Mouse (Mus musculus) layer of hippocampus, adult 8-10 months (tissue): ENCODE data around the gene Cdk14. TPM values are rescaled to one million over a fixed set of nuclear protein-coding genes. Genes with fewer than 3 reads are reported as not detected.
"Not testable (repeated sequence)": the region's sequence is repeated elsewhere in the genome, so short reads cannot be mapped to it uniquely, and the experiment has no call there.

Experiments
- DNase-seq, 2 experiments: peaks; one replicate each; pipeline ENCODE4 v3.0.0; 2022; ENCODE audit warnings: low spot score in 2 of 2
- total RNA-seq, 4 experiments: library from RNA; stranded (reverse); gene quantifications; 2 replicates each; pipeline ENCODE4 v1.2.4; 2022

The Cdk14 gene
- total RNA-seq, 4 experiments from 2014 or later: 243 to 267 (median 257) TPM

DNA sequence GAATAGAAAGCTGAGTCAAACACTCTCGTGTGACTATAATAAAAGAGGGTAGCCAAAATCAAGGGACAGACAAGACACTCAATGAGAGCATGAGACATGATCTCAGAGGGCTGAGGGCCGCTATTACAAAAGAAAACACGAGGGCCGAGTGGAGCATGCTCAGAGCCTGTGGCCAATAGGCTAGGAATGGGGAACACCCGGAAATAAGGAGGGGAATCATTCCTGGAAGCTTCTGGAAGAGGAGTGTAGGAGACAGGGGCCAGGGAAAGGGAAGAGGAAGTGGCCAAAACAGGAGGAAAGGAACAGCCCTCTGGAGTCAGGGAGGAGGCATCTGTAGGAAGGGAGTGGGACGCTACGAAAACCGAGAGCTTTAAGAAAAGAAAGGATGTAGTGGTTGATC, 52.6 kb downstream of the Cdk14 start:
- no peak for DNase-seq

DNA sequence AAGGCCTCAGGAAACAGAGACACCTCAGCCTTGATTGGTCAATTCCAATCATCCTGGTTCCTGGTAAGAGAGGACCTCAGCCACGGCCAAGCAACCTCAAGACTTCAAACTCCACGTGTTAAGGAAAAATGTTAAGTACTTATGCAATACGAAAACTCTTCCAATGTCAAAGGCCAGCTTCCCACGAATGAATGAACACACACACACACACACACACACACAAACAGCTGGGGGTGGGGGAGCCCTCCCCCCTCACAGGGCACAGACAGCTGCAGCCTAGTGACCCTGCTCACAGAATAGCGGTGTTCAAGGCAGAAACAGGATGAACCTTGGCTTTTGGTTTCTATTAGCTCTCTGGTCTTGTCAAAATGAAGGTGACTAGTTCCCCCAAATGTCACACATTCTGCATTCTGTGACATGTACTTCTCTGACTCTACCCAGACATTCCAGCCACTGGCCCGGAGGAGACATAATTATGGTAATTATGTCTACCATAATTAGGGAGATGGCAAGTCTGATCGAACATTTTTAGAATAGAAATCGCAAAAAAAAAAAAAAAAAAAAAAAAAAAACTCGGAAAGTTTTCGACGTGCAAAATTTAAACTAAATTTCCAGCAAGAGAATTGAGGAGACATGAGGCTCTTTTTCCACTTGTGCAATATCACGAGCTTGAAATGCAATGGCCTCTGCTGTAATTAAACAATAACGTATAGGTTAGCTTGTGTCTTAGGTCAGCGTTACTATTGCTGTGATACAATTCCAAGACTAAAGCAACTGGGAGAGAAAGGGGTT, 54.6 kb downstream of the Cdk14 start:
- DNase-seq: no peak

DNA sequence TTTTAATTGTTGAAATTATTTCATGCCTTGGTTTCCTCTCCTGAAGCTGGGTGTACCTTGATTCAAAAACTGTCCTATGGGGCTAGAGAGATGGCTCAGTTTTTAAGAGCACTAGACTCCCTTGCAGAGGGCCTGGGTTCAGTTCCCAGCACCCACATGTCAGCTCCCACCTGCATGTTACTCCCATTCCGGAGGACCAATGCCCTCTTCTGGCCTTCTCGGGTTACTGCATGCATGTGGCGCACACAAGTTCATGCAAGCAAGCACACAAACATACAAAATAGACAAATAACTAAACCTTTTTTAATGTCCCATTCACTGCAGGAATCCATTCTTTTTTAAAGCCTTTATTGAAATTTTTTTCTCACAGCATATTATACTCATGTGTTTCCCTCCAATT, 58.4 kb downstream of the Cdk14 start:
- DNase-seq: no peak

DNA sequence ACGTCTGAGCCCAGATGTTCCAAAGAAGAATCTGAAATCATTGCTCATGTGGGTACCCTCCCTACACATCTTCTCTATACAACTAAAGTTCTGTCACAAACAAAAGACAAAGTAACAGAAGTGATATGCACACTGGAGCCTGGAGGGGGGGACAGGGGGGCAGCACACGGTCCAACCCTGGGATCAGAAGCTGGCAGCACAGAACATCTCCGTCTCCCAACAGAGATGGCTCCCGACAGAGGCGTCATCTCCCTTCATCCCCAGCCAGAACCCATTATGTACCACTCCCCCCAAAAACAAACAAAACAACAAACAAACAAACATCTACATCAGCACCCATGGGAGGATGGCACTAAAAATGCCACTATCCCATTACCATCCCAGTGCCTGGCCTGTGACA, 59.8 kb downstream of the Cdk14 start:
- no peak for DNase-seq

DNA sequence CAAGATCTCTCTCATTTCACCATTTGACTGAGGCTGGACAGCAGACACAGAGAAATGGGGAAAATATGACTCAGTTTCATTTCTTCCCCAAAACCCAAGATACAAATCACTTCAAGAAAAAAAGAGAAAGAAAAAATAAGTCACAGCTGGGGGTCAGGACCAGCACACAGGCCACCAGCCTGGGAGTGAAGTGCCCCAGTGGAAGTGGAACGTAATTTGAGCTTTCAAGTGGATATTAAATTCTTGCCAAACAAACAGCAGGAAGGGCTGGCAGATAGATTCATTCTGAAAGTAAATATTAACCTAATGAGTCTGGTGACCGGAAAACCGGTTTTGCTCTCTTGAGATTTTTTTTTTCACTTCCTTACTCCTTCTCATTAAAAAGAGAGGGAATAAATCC, 60.2 kb downstream of the Cdk14 start:
- no peak for DNase-seq

DNA sequence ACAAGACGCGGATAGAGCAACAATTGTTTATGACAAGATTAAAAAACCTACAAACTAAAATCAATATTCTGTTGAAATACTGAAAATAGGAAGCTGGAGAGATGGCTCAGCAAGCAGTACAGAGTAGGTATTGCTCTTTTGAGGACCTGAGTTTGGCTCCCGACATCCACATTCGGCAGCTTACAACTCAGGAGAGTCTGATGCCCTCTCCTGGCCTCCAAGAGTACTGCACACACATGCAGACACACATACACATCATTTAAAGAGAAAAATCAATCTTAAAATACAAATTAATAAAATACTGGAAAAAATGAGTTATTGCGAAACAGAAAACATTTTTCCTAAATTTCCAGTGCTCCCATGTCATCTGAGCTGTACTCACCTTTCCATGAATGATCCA, 60.7 kb downstream of the Cdk14 start:
- DNase-seq: no peak

DNA sequence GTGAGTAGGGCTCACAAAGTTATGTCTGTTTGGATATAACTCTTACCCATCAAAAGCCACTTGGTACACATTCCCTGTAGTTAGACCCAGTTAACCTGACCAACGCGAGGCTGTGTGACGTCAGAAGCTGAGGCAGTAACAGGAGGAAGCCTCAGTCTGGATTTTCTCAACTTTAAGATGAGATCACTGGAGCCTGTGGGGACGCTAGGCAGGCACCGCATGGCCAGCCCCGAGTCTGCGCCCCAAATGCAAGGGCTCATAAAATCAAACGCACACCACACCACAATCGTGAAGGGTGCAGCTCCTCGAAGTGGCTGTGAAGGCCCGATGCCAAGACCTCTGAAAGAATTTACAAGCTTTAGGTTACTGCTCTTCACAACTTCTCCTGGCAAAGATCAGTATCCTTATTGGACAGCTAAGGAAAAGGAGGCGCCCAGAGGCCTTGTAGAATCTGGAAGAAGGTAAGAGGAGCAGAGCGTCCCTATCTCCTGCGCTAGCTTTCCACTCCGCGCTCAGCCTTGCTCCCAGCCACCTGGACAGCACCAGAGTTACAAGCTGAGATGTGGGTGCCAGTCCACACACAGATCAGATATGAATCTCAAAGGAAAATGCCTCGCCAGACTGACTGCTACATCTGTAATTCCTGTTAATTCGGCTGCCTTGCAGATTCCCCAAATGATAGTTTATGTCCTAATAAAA, 61.9 kb downstream of the Cdk14 start:
- DNase-seq: no peak

DNA sequence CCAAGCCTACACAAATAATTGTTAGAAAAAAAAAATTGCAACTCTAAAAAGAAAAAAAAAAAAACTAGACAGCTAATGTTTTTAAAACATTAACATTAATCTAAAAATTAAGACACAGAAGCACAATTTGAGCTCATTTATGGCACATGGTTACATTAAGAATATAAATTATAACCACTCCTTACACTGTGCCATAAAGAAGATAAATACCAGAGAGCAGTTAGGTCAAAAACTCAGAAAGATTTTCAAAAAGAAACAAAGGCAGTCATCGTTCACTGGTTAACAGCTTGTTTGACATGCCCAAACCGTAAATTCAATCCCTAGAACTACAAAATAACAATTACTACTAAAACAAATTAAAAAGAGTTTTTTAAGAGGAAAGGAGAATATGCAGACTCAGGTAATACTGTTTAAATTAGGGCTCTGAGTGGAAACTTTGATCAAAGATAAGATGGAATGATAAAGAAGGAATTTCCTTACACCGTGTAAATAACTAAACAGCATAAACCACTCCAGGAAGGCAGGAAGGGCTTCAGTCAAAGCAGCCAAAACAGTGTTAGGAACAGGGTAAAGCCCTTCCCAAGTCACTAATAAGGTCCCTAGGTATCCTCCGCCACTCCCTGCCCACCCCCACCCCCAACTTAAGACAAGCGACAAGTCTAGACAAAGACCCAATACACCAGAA, 65.3 kb downstream of the Cdk14 start:
- no peak for DNase-seq

DNA sequence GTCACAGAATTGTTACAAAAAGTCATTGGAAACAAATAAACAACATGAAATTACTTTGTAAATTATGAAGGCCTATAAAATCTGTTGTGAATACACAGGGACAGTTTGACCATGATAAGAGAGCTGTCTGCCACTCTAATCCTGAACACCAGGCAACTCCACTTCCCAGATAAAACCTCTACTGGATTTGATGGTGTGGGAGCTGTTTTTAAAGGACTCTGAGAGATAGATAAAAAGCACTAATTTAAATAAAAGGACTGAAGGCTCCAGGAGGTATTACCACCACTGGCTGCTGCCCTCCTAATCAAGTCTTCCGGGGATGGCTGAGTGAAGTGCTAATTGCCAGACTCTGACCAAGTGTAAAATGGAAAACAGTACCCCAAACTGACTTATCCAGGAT, 66.2 kb downstream of the Cdk14 start:
- no peak for DNase-seq

DNA sequence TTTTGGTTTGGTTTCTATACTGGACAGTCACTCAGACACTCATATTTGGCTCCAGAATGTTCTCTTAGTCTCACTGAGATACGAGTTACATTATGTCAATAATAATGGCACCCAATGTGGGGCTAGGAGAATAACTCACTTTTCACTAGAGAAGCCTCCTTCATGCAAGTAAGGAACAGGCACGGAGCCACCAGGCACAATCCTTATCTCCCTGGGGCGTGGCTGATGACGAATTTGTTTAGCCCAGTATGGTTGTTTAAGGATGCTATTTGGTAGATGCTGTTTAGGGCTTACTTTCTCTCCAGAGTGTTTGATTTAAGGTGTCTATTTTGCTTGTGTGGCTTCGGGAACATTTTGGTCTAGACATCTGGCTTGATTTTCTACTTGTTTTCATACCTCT, 75.5 kb downstream of the Cdk14 start:
- DNase-seq: no peak

DNA sequence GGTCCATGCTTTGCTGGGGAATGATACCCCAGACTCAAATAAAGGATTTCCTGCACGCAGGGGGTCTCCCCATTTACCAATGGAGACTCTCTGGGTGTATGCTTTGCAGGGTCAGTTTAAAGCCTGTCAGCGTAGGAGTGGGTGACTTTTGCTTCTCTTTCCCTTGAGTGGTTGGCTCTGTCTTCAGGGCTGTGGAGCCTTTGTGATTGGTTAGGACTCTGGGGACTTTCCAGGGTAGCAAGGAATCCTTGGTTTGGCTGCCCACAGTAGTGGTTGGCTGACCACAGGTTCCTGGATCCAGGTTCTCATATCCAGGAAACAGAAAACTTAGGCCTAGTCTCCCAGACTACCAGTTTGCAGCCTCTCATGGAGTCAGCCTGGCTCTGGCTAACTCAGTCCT, 76.4 kb downstream of the Cdk14 start:
- no peak for DNase-seq

DNA sequence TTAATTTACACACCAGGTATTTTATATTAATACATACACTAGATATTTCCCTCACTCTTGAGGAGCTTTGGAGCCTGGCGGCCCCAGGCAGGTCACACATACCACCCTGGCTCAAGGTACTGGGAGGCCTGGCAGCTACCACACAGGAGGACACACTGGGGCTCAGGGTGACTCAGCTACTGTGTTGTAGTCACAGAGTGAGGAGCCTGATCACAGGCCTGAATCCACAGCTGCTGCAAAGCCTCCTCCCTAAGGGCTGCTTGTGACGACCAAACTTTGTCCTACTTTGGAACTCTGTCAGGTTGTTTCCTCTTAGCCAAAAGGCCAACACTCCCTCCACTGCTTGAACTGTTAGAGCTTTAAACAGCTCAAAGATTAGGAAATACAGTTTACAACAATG, 76.8 kb downstream of the Cdk14 start:
- DNase-seq: no peak

DNA sequence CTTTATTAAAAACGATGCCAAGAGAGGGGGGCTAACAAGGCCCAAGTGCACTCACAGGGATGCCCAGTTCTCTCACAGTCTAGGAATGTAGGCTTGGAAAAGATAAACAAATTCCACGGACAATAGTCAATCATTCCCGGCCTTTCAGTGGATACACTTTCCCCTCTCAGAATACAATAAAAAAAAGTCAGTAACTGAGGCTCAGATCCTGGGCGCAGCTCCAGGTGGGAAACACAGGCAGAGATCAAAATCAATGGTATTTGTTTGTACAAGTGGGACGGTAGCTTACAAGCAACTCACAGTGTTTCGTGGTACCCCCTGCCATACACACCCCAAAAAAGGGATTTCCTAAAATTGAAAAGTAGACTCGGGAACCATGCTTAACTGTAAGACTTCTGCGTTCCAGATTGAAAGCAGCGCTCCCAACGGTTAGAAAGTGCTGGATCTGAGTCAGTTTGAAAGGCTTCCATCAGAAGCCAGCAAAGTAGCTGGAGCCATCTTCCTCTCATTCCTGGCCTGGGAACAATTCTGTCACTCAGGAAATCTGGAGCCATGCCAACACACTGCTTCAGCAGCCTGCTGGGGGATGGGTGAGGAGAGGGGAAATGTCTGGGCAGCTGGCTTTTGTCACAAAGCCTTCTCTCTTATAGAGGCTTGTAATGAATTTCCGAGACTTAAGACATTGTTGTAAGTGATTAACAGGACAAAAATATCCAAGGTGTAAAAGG, 77.5 kb downstream of the Cdk14 start:
- DNase-seq: peak; percentile 60 to 63

DNA sequence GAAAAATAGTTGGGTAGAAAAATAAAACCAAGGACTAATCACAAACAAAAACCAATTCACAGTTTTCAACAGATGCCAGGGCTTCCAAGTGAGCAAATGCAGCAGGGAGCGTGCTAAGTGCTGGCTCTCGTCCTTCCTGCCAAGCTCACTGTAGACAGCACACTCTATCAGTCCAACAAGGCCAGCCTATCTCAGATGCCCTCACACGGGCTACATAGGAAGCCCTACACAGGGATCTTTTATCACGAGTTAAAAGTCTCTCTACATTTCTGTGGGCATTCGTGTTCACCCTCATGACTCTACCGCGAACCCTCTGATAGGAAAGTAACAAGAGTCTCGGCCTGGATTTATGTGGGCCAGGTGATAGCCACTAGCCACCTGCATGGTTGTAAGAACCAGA, 78.5 kb downstream of the Cdk14 start:
- no peak for DNase-seq

DNA sequence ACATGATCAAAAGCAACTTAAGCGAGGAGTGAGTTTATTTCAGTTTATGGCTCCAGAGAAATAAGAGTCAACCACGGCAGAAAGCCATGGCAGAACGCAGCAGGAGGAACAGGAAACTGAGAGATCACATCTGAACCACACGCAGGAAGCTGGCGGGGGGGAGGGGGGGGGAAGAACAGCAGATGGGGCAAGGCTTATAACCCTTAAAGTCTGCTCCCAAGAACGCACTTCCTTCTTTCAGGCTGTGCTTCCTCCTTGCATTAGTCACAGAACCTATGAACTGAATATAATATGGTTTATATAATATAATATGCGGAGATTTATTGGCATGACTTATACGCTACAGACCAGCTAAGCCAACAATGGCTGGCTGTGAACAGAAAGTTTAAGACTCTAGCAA, 86.2 kb downstream of the Cdk14 start:
- DNase-seq: no peak

DNA sequence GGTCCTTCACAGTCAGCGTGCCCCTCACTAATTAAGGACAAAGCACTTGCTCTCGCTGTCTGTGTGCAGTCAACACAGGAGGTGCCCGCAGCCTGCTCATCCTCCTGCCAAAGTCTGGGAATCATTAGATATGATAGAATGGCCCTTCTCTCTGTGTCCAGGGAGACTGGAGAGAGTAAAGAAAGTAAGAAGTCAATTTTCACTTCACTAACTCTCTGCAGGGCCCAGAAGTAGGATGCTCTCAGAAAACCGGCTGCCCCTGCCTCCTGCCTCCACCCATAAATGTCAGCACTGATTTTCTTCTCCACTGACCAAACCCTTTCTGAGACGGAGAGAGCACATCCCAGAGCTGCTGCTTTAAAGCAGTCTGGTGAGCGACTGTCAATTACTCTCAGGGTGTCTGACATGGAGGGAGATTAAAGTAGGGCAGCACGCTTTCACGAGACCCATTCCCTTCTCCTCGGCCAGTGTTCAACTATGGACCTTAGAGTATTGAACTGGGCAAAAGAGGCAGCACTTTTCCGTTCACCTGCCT, 89.1 kb downstream of the Cdk14 start:
- DNase-seq: no peak

DNA sequence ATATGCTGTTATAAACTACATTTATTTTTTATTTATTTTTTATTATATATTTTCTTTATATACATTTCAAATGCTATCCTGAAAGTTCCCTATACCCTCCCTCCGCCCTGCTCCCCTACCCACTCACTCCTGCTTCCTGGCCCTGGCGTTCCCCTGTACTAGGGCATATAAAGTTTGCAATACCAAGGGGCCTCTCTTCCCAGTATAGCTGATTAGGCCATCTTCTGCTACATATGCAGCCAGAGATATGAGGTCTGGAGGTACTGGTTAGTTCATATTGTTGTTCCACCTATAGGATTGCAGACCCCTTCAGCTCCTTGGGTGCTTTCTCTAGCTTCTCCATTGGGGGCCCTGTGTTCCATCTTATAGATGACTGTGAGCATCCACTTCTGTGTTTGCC, 91.1 kb downstream of the Cdk14 start:
- not testable (repeated sequence) for DNase-seq

DNA sequence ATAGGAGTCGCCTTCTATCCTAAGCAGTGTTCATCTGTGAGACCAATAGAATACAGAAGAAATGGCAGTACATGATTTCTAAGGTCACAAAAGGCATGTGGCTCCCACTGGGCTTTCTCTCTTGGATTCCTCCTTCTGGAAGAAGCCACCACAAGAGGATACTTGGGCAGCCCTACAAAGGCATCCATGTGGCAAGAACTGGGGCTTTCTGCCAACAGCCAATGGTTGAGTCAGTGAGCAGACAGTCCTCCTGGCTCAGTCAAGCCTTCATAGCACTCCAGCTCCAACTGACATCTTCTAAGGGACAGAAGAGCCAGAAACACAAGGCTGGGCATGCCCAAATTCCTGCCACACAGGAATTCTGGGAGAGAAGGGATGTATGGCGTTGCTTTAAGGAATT, 93.4 kb downstream of the Cdk14 start:
- DNase-seq: no peak

DNA sequence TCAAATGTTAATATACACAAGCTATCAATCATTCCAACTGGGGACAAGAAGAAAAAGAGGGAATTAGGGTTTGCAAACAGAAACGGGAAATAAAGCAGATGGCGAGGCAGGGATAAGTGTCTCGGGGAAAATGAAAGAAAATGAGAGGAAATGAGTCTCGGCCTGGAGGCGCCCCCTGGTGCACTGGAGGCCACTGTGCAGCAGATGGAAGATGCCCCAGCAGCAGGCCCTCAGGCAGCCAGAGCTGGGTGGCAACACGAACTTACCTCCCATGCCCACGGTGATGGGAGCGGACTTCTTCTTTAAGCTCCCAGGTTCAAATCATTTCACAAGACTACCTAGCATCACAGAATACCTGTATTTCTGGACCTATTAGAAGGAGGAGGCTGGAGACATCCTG, 97.4 kb downstream of the Cdk14 start:
- DNase-seq: no peak

DNA sequence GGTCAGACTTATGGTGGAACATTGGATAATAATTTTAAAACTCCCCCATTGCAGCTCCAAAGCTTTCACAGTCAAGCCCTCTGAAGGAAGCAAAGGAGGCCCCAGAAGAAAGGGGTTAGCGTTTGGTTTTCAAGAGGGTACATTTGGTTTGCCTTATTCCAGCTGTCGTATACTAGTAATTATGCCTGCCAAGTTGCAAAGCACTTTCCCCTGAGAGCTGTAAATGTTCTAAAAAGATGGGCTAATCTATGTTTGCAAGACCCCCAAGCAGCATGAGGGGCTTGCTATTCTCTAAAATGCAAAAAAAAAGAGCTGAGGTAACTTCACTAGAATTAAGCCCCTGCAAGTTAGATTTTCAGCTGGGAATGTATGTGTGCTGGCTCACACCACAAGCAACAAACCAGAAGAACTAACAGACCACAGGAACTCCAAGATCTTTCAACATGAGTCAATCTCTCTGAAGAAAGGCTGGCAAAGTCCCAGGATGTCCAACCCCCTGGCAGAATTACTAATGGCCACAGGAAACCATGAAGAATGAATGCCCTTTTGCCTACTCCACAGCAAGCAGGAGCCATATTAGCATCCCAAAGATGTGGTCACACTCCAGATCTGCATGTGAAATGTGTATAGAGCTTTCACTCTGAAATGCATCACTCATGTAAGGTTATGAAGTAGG, 99.5 kb downstream of the Cdk14 start:
- no peak for DNase-seq
